Mouse (Mus musculus) CH12.LX (cell line): ENCODE measurements around the gene Arpc3. TPM values are rescaled to one million over a fixed set of nuclear protein-coding genes. Genes with fewer than 3 reads are reported as not detected.

Source experiments
- DNase-seq: peaks from one replicate; pipeline ENCODE4 v3.0.0-alpha.2; 2013; ENCODE audit errors: extremely low read depth
- H3K27ac ChIP-seq: 2 replicates; pipeline ENCODE4 v1.5.1; 2012; ENCODE audit warnings: low read depth, mild to moderate bottlenecking, control low read depth, moderate library complexity; ENCODE audit not compliant: insufficient read depth
- H3K27me3 ChIP-seq: replicated peaks from 2 replicates; pipeline ENCODE3; 2012; ENCODE audit warnings: inconsistent platforms
- H3K36me3 ChIP-seq, 2 experiments: replicated peaks in 1 of 2; 2 replicates each; pipeline versions ENCODE3 to v1.6.1; 2012; ENCODE audit warnings: inconsistent platforms in 1 of 2, low read length in 1 of 2, mild to moderate bottlenecking in 1 of 2, mixed read lengths in 1 of 2, moderate library complexity in 1 of 2; ENCODE audit not compliant: control insufficient read depth in 1 of 2, insufficient read depth in 1 of 2
- H3K4me1 ChIP-seq, 2 experiments: 2 replicates each; pipeline ENCODE4 v1.6.1; 2012; ENCODE audit warnings: inconsistent platforms in 1 of 2, moderate library complexity in 1 of 2; ENCODE audit not compliant: insufficient read depth in 2 of 2, control insufficient read depth in 1 of 2
- H3K4me2 ChIP-seq: 2 replicates; pipeline ENCODE4 v1.6.1; 2012; ENCODE audit warnings: low read depth, mild to moderate bottlenecking, control low read depth; ENCODE audit not compliant: poor library complexity, insufficient read depth, severe bottlenecking
- H3K4me3 ChIP-seq, 3 experiments: fragments of 150-350 bp in 1 of 3; sonication (generic) in 1 of 3; replicated peaks in 1 of 3; 2 replicates each; pipeline versions ENCODE3 to v1.5.1; 2011 to 2012; ENCODE audit warnings: low read depth in 2 of 3, low read length in 2 of 3, mild to moderate bottlenecking in 2 of 3, moderate library complexity in 2 of 3, control low read depth in 1 of 3, improper control_type of control experiment in 1 of 3, inconsistent platforms in 1 of 3, mixed read lengths in 1 of 3; ENCODE audit not compliant: poor library complexity in 1 of 3
- H3K79me2 ChIP-seq: replicated peaks from 2 replicates; pipeline ENCODE4 v1.6.1; 2012; ENCODE audit warnings: mild to moderate bottlenecking, moderate library complexity; ENCODE audit not compliant: control insufficient read depth, poor library complexity, insufficient read depth, severe bottlenecking; ENCODE audit errors: extremely low read depth
- H3K9ac ChIP-seq: 2 replicates; pipeline ENCODE4 v1.6.1; 2012; ENCODE audit warnings: low read depth, mild to moderate bottlenecking, control low read depth, moderate library complexity; ENCODE audit not compliant: insufficient read depth
- H3K9me3 ChIP-seq: replicated peaks from 2 replicates; pipeline ENCODE3; 2012; ENCODE audit warnings: low read length, inconsistent platforms, mixed read lengths
- BHLHE40 ChIP-seq: IDR thresholded peaks from 2 replicates; pipeline ENCODE4 v1.6.1; 2011; ENCODE audit warnings: mild to moderate bottlenecking, low read depth, low read length, improper control_type of control experiment
- CHD1 ChIP-seq: IDR thresholded peaks from 2 replicates; pipeline ENCODE4 v1.6.1; 2012; ENCODE audit warnings: low read depth, low read length, improper control_type of control experiment, inconsistent platforms
- CTCF ChIP-seq, 2 experiments: IDR thresholded peaks in 1 of 2; conservative IDR thresholded peaks in 1 of 2; 2 replicates each; pipeline ENCODE4 v1.5.1; 2011 to 2012; ENCODE audit warnings: low read depth in 2 of 2, low read length in 2 of 2, improper control_type of control experiment in 1 of 2, inconsistent platforms in 1 of 2, mild to moderate bottlenecking in 1 of 2, moderate library complexity in 1 of 2
- ELF1 ChIP-seq: IDR thresholded peaks from 2 replicates; pipeline ENCODE4 v1.6.1; 2014; ENCODE audit warnings: low read depth, mild to moderate bottlenecking, inconsistent platforms, low read length, improper control_type of control experiment
- EP300 ChIP-seq: IDR thresholded peaks from 2 replicates; pipeline ENCODE4 v1.6.1; 2011; ENCODE audit warnings: low read length, improper control_type of control experiment
- ETS1 ChIP-seq: conservative IDR thresholded peaks from 2 replicates; pipeline ENCODE4 v1.6.1; 2012; ENCODE audit warnings: low read depth, mild to moderate bottlenecking, inconsistent platforms, low read length, improper control_type of control experiment, moderate library complexity
- HCFC1 ChIP-seq: IDR thresholded peaks from 2 replicates; pipeline ENCODE4 v1.6.1; 2012; ENCODE audit warnings: low read depth, mild to moderate bottlenecking, inconsistent platforms, low read length, improper control_type of control experiment
- KAT2A ChIP-seq: IDR thresholded peaks from 2 replicates; pipeline ENCODE4 v1.6.1; 2012; ENCODE audit warnings: low read length, improper control_type of control experiment, inconsistent platforms; ENCODE audit not compliant: insufficient replicate concordance
- MAZ ChIP-seq: IDR thresholded peaks from 2 replicates; pipeline ENCODE4 v1.6.1; 2012; ENCODE audit warnings: low read depth, mild to moderate bottlenecking, inconsistent platforms, low read length, improper control_type of control experiment, moderate library complexity
- MXI1 ChIP-seq: IDR thresholded peaks from 2 replicates; pipeline ENCODE4 v1.6.1; 2011; ENCODE audit warnings: mild to moderate bottlenecking, low read depth, low read length, improper control_type of control experiment
- MYC ChIP-seq: IDR thresholded peaks from 2 replicates; pipeline ENCODE4 v1.6.1; 2011; ENCODE audit warnings: low read depth, mild to moderate bottlenecking, improper control_type of control experiment, low read length
- NRF1 ChIP-seq: IDR thresholded peaks from 2 replicates; pipeline ENCODE4 v1.6.1; 2014; ENCODE audit warnings: low read depth, mild to moderate bottlenecking, inconsistent platforms, low read length, improper control_type of control experiment, moderate library complexity
- PAX5 ChIP-seq: IDR thresholded peaks from 2 replicates; pipeline ENCODE4 v1.6.1; 2012; ENCODE audit warnings: low read length, inconsistent platforms, mixed read lengths
- POLR2A ChIP-seq: IDR thresholded peaks from 2 replicates; pipeline ENCODE4 v1.6.1; 2011; ENCODE audit warnings: low read depth, mild to moderate bottlenecking, improper control_type of control experiment, low read length
- RAD21 ChIP-seq: IDR thresholded peaks from 2 replicates; pipeline ENCODE4 v1.6.1; 2011; ENCODE audit warnings: low read depth, mild to moderate bottlenecking, low read length, improper control_type of control experiment, moderate library complexity
- RCOR1 ChIP-seq: conservative IDR thresholded peaks from 2 replicates; pipeline ENCODE4 v1.6.1; 2012; ENCODE audit warnings: low read depth, mild to moderate bottlenecking, inconsistent platforms, low read length, improper control_type of control experiment
- SIN3A ChIP-seq: IDR thresholded peaks from 2 replicates; pipeline ENCODE4 v1.6.1; 2012; ENCODE audit warnings: low read length, improper control_type of control experiment, inconsistent platforms
- SMC3 ChIP-seq: IDR thresholded peaks from 2 replicates; pipeline ENCODE4 v1.6.1; 2011; ENCODE audit warnings: low read depth, low read length, improper control_type of control experiment
- TBP ChIP-seq: conservative IDR thresholded peaks from 2 replicates; pipeline ENCODE4 v1.6.1; 2011; ENCODE audit warnings: low read depth, low read length, improper control_type of control experiment
- TCF12 ChIP-seq: IDR thresholded peaks from 2 replicates; pipeline ENCODE4 v1.6.1; 2014; ENCODE audit warnings: low read depth, mild to moderate bottlenecking, inconsistent platforms, low read length, improper control_type of control experiment
- UBTF ChIP-seq: IDR thresholded peaks from 2 replicates; pipeline ENCODE4 v1.6.1; 2012; ENCODE audit warnings: low read depth, mild to moderate bottlenecking, inconsistent platforms, low read length, improper control_type of control experiment, moderate library complexity
- USF1 ChIP-seq: IDR thresholded peaks from 2 replicates; pipeline ENCODE4 v1.6.1; 2014; ENCODE audit warnings: low read depth, mild to moderate bottlenecking, inconsistent platforms, low read length, improper control_type of control experiment
- ZC3H11A ChIP-seq: IDR thresholded peaks from 2 replicates; pipeline ENCODE4 v1.6.1; 2012; ENCODE audit warnings: low read depth, mild to moderate bottlenecking, inconsistent platforms, low read length, improper control_type of control experiment
- ZMIZ1 ChIP-seq: IDR thresholded peaks from 2 replicates; pipeline ENCODE4 v1.6.1; 2012; ENCODE audit warnings: low read depth, mild to moderate bottlenecking, inconsistent platforms, low read length, improper control_type of control experiment
- dilution Hi-C: fragments of 300-500 bp; cut with MboI; formaldehyde crosslinking; loops from 2 replicates; pipeline ENCODE4 v1.14.3; 2020; ENCODE audit warnings: low sequenced_read_pairs; ENCODE audit not compliant: extremely low pct_unique_long_range_greater_than_20kb, extremely low pct_ligation_motif_present
- in situ Hi-C: fragments of 300-500 bp; cut with MboI; formaldehyde crosslinking; loops from 3 replicates; pipeline ENCODE4 v1.14.3; 2019; ENCODE audit warnings: low sequenced_read_pairs, low pct_ligation_motif_present, low pct_unique_long_range_greater_than_20kb, mixed read lengths
- polyA plus RNA-seq: library from polyadenylated mRNA; unstranded; fragments of >175 nt; gene quantifications from 2 replicates; pipeline ENCODE4 v1.2.1, GENCODE M21; 2012; ENCODE audit warnings: low read depth; ENCODE audit not compliant: insufficient read length
- total RNA-seq, 2 experiments: library from RNA; depleted of rRNA; stranded (reverse); fragments of 300-350 nt in 1 of 2; fragments of >200 nt in 1 of 2; gene quantifications; 2 replicates each; pipeline ENCODE4 v1.2.3; 2012 to 2014

Arpc3 gene
- total and polyA plus RNA-seq, 3 experiments, result 256 to 543 (median 297) TPM

- dilution Hi-C loops, result no loop called here
- peaks cover 33 to 71% of the 10 kb centered on the region in 2 experiments for H3K36me3 ChIP-seq
- H3K4me1 ChIP-seq, result peaks cover 4 to 12% of the 10 kb centered on the region in 2 experiments; a peak in 3 of 4 replicates
- no peaks in the 10 kb centered on the region for H3K9me3 ChIP-seq
- H3K4me3 ChIP-seq, result no peak overlapping the region
- DNase-seq, result no peak
- peaks cover 14% of the 10 kb centered on the region for H3K79me2 ChIP-seq
- H3K9ac ChIP-seq, result no peak overlapping the region
- H3K27me3 ChIP-seq, result no peaks in the 10 kb centered on the region
- TF ChIP-seq USF1 (no peak), ZMIZ1 (no peak), POLR2A (no peak), ELF1 (no peak), PAX5 (no peak), UBTF (no peak), SMC3 (no peak), CTCF (conservative IDR thresholded peaks at IDR 0.05 in 1 of 2, IDR thresholded peaks at IDR 0.05 in 1 of 2; ENCODE audit: low read depth in 2 of 2, low read length in 2 of 2) (no peak), ZC3H11A (no peak), TBP (no peak), ETS1 (no peak), RCOR1 (no peak), KAT2A (no peak), RAD21 (no peak), SIN3A (no peak), HCFC1 (no peak)
- H3K27ac ChIP-seq, result no peak overlapping the region
- H3K4me2 ChIP-seq, result no peak overlapping the region
- in situ Hi-C loops, result no loop called here
These were observed 14.4 kb upstream of the Arpc3 start for GRCm38 (mm10) chr5:122377101-122377833.

DNA sequence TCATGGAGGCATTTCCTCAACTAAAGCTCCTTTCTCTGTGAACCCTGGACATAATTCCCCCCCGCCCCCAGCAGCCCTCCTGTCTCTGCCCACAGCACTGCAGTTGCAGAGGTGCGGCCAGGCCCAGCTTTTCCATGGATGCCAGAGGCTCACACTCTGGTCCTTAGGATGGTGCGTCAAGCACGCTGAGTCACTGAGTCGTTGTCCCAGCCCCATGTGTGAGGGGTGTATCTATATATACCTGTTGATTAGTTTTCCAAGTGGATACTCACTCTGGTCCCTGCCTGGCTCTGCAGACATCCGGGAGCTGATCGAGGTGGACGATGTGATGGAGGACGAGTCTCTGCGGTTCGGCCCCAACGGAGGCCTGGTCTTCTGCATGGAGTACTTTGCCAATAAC lies 13.5 kb upstream of the Arpc3 start:
- H3K36me3 ChIP-seq, result peaks cover 35 to 77% of the 10 kb centered on the region in 2 experiments
- no peaks in the 10 kb centered on the region for H3K27me3 ChIP-seq
- H3K4me3 ChIP-seq, result no peak overlapping the region
- no peaks in the 10 kb centered on the region for H3K9me3 ChIP-seq
- no peak for DNase-seq
- dilution Hi-C loops (no loop called here), in situ Hi-C loops (no loop called here)
- no peak overlapping the region for H3K9ac ChIP-seq
- H3K4me2 ChIP-seq, result no peak overlapping the region
- peaks cover 8% of the 10 kb centered on the region for H3K79me2 ChIP-seq
- peaks cover 4 to 12% of the 10 kb centered on the region in 2 experiments; a peak in 3 of 4 replicates for H3K4me1 ChIP-seq
- H3K27ac ChIP-seq, result no peak overlapping the region
- no peak for TF ChIP-seq SMC3
- no peak for TF ChIP-seq SIN3A
- TF ChIP-seq TCF12, result no peak
- TF ChIP-seq HCFC1, result no peak
- no peak for TF ChIP-seq RAD21
- no peak for TF ChIP-seq EP300
- no peak for TF ChIP-seq BHLHE40
- TF ChIP-seq CTCF (conservative IDR thresholded peaks at IDR 0.05 in 1 of 2, IDR thresholded peaks at IDR 0.05 in 1 of 2; ENCODE audit: low read depth in 2 of 2, low read length in 2 of 2), result no peak
- TF ChIP-seq NRF1, result no peak
- no peak for TF ChIP-seq CHD1
- no peak for TF ChIP-seq MYC
- TF ChIP-seq MAZ, result no peak
- TF ChIP-seq KAT2A, result no peak
- no peak for TF ChIP-seq MXI1
- no peak for TF ChIP-seq ZC3H11A
- TF ChIP-seq, all 38 proteins: peak for 0
